Mouse (Mus musculus) stomach, embryonic 16.5 days (tissue): Measurements from ENCODE around the gene Fam189a2. TPM values are rescaled to one million over a fixed set of nuclear protein-coding genes. Genes with fewer than 3 reads are reported as not detected.

Experiments
- ATAC-seq: fragments of 200-750 bp; cut with Nextera tagmentation; 2 replicates; pipeline ENCODE4 v1.8.0; 2017; ENCODE audit warnings: moderate number of reproducible peaks, moderate TSS enrichment; ENCODE audit not compliant: insufficient read depth, low FRiP score
- H3K27ac ChIP-seq: fragments of 300-500 bp; sonication (generic); 2 replicates; pipeline ENCODE4 v1.5.1; 2014; ENCODE audit warnings: low read length
- H3K27me3 ChIP-seq: fragments of 300-500 bp; sonication (generic); 2 replicates; pipeline ENCODE4 v1.6.1; 2014; ENCODE audit warnings: low read length, control low read depth, mixed read lengths; ENCODE audit not compliant: control insufficient read depth, insufficient read depth
- H3K36me3 ChIP-seq: fragments of 300-500 bp; sonication (generic); 2 replicates; pipeline ENCODE4 v1.6.1; 2014; ENCODE audit warnings: low read length; ENCODE audit not compliant: control insufficient read depth, insufficient read depth
- H3K4me1 ChIP-seq: fragments of 300-500 bp; sonication (generic); 2 replicates; pipeline ENCODE4 v1.6.1; 2014; ENCODE audit warnings: low read length, control low read depth, mixed read lengths; ENCODE audit not compliant: control insufficient read depth, insufficient read depth
- H3K4me2 ChIP-seq: fragments of 300-500 bp; sonication (generic); 2 replicates; pipeline ENCODE4 v1.6.1; 2014; ENCODE audit warnings: low read depth, low read length, mixed read lengths
- H3K4me3 ChIP-seq: fragments of 300-500 bp; sonication (generic); replicated peaks from 2 replicates; pipeline ENCODE4 v1.5.1; 2014; ENCODE audit warnings: mild to moderate bottlenecking, low read length
- H3K9ac ChIP-seq: fragments of 300-500 bp; sonication (generic); 2 replicates; pipeline ENCODE4 v1.6.1; 2014; ENCODE audit warnings: low read length
- H3K9me3 ChIP-seq: fragments of 300-500 bp; sonication (generic); replicated peaks from 2 replicates; pipeline ENCODE4 v1.6.1; 2016; ENCODE audit warnings: low read length, control low read depth; ENCODE audit not compliant: control insufficient read depth
- WGBS: fragments of 180-500 bp; shearing (Covaris S2); extraction: QIAGEN DNeasy Blood & Tissue Kit; methylation state at CpG from one replicate; pipeline ENCODE4 v1.1.7; 2014; 5-methylcytosine and 5-hydroxymethylcytosine counted together
- polyA plus RNA-seq: library from polyadenylated mRNA; unstranded; fragments of >200 nt; fragmentation: Nextera tagmentation; extraction: Ambion mirVana; gene quantifications from 2 replicates; pipeline ENCODE4 v1.2.1, GENCODE M21; 2015

The Fam189a2 gene
- polyA plus RNA-seq, 1 experiment from 2014 or later = 0.75 TPM

- H3K4me1 ChIP-seq = no peaks in the 10 kb centered on the region; the same call in 1 of the 2 replicates
- no peaks in the 10 kb centered on the region for H3K27me3 ChIP-seq
- no peak overlapping the region for H3K4me3 ChIP-seq
- H3K9ac ChIP-seq = no peak overlapping the region
- WGBS = 85% methylated on average over 10 of the region's 10 CpGs
- no peak overlapping the region for H3K4me2 ChIP-seq
- 0 out of 2 replicates have a peak, but pooled peaks cover 2% of the 10 kb centered on the region for H3K9me3 ChIP-seq
- no peak for ATAC-seq
- H3K36me3 ChIP-seq = no peaks in the 10 kb centered on the region
- peak overlapping the region; percentile 68; the same call in 1 of the 2 replicates for H3K27ac ChIP-seq
These were observed 23.7 kb downstream of the Fam189a2 start for GRCm38 (mm10) chr19:24007002-24007637.

GRCm38 (mm10) chr19:23995766-23996399 lies 34.9 kb downstream of the Fam189a2 start:
- Histone ChIP-seq H3K4me3 (no peak overlapping the region), H3K27me3 (no peaks in the 10 kb centered on the region), H3K36me3 (no peaks in the 10 kb centered on the region), H3K9me3 (no peaks in the 10 kb centered on the region), H3K4me2 (no peak overlapping the region), H3K27ac (no peak overlapping the region), H3K4me1 (no peaks in the 10 kb centered on the region), H3K9ac (no peak overlapping the region)
- no peak for ATAC-seq
- 81% methylated on average over 10 of the region's 10 CpGs for WGBS

GRCm38 (mm10) chr19:23988166-23988565 lies 42.7 kb downstream of the Fam189a2 start:
- H3K9me3 ChIP-seq = no peaks in the 10 kb centered on the region
- no peaks in the 10 kb centered on the region for H3K27me3 ChIP-seq
- H3K36me3 ChIP-seq = no peaks in the 10 kb centered on the region
- no peak overlapping the region for H3K9ac ChIP-seq
- no peak overlapping the region for H3K4me2 ChIP-seq
- H3K27ac ChIP-seq = no peak overlapping the region
- H3K4me3 ChIP-seq = no peak overlapping the region
- no peak for ATAC-seq
- WGBS = 92% methylated on average over 4 of the region's 4 CpGs
- H3K4me1 ChIP-seq = no peaks in the 10 kb centered on the region

- H3K36me3 ChIP-seq = no peaks in the 10 kb centered on the region
- H3K27me3 ChIP-seq = no peaks in the 10 kb centered on the region
- no peaks in the 10 kb centered on the region for H3K9me3 ChIP-seq
- H3K4me3 ChIP-seq = no peak overlapping the region
- H3K4me1 ChIP-seq = no peaks in the 10 kb centered on the region
- ATAC-seq = no peak
- 57% methylated on average over 2 of the region's 2 CpGs for WGBS
- no peak overlapping the region for H3K27ac ChIP-seq
- no peak overlapping the region for H3K4me2 ChIP-seq
- no peak overlapping the region for H3K9ac ChIP-seq
These were observed 43.5 kb downstream of the Fam189a2 start for GRCm38 (mm10) chr19:23987291-23987690.

- Histone ChIP-seq H3K27ac (no peak overlapping the region), H3K4me3 (no peak overlapping the region), H3K36me3 (no peaks in the 10 kb centered on the region), H3K9ac (no peak overlapping the region), H3K4me2 (no peak overlapping the region), H3K27me3 (no peaks in the 10 kb centered on the region), H3K4me1 (no peaks in the 10 kb centered on the region), H3K9me3 (no peaks in the 10 kb centered on the region)
- WGBS = 31% methylated on average over 6 of the region's 6 CpGs
- ATAC-seq = no peak
These were observed 46.6 kb downstream of the Fam189a2 start for GRCm38 (mm10) chr19:23984186-23984585.

GRCm38 (mm10) chr19:23980598-23980997 lies 50.2 kb downstream of the Fam189a2 start:
- Histone ChIP-seq H3K4me3 (no peak overlapping the region), H3K4me1 (no peaks in the 10 kb centered on the region), H3K27ac (no peak overlapping the region), H3K27me3 (no peaks in the 10 kb centered on the region), H3K9ac (no peak overlapping the region), H3K9me3 (no peaks in the 10 kb centered on the region), H3K36me3 (no peaks in the 10 kb centered on the region), H3K4me2 (no peak overlapping the region)
- no peak for ATAC-seq
- 62% methylated on average over 3 of the region's 3 CpGs for WGBS

GRCm38 (mm10) chr19:23977901-23978443 lies 52.8 kb downstream of the Fam189a2 start:
- Histone ChIP-seq H3K4me3 (no peak overlapping the region), H3K27me3 (no peaks in the 10 kb centered on the region), H3K9ac (no peak overlapping the region), H3K4me1 (0 out of 2 replicates have a peak, but pooled peaks cover 6% of the 10 kb centered on the region), H3K4me2 (no peak overlapping the region), H3K27ac (no peak overlapping the region), H3K36me3 (no peaks in the 10 kb centered on the region), H3K9me3 (no peaks in the 10 kb centered on the region)
- 65% methylated on average over 6 of the region's 6 CpGs for WGBS
- ATAC-seq = no peak

GRCm38 (mm10) chr19:23972881-23973649 lies 57.8 kb downstream of the Fam189a2 start:
- no peaks in the 10 kb centered on the region for H3K27me3 ChIP-seq
- no peak overlapping the region for H3K4me2 ChIP-seq
- WGBS = 62% methylated on average over 16 of the region's 16 CpGs
- peaks cover 9% of the 10 kb centered on the region for H3K4me1 ChIP-seq
- no peak overlapping the region for H3K4me3 ChIP-seq
- ATAC-seq = peak; percentile 84
- H3K9me3 ChIP-seq = no peaks in the 10 kb centered on the region
- no peak overlapping the region for H3K9ac ChIP-seq
- H3K36me3 ChIP-seq = no peaks in the 10 kb centered on the region
- peak overlapping the region; percentile 18; the same call in 1 of the 2 replicates for H3K27ac ChIP-seq

- 92% methylated on average over 7 of the region's 7 CpGs for WGBS
- Histone ChIP-seq H3K9me3 (no peaks in the 10 kb centered on the region), H3K36me3 (no peaks in the 10 kb centered on the region), H3K27ac (no peak overlapping the region), H3K4me2 (no peak overlapping the region), H3K4me1 (peaks cover 19% of the 10 kb centered on the region), H3K27me3 (no peaks in the 10 kb centered on the region), H3K9ac (no peak overlapping the region), H3K4me3 (no peak overlapping the region)
- no peak for ATAC-seq
These were observed 59.4 kb downstream of the Fam189a2 start for GRCm38 (mm10) chr19:23971391-23971790.
